Comparison of ENCODE assay signal across 18 mouse cellular contexts in the genomic region with DNA sequence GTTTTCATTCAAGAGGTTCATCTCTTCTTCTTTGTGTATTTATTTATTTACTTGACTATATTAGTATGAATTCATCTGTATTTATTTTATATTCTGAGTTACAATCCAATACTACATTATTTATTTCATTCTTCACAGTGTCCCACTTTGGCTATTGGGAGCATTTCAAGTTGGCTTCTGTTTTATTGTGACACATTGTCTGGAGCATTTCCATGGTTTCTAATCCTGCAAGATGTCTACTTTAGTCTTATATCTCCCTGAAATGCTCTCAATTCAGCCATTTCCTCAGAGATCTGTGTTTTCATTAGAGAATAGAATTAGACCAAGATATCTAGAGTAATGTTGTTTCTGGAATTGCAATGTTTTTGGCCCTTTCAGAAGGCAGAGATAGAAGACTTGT.
DNase-seq lines count a peak whose midpoint lies in the region; ATAC-seq lines count a peak whose summit lies in the region.
"Had no signal": no experiment of that assay in that cellular context is flagged by ENCODE, and none has a peak within 500 bp of the region (broad histone marks: within the 10 kb centered on the region; RNA-seq: fewer than 3 reads in every experiment).

No protein-coding gene starts in this region.

- DNase-seq in cerebellum, postnatal 4 days (ENCODE audit: low spot score in 2 of 2): no peak
- DNase-seq in cerebellum, adult 11 months: peak; percentile 16
- peak; percentile 74 for DNase-seq in cerebellum, adult 9-10 months
- no peak for DNase-seq in left cerebral cortex, adult 8-10 months (ENCODE audit: low spot score in 2 of 2)
- no peak for DNase-seq in kidney, postnatal 4 days
- no peak for DNase-seq in left cerebral cortex, adult 18-20 months (ENCODE audit: low spot score in 2 of 2)
- DNase-seq: adrenal gland, postnatal 14 days; B cell, adult 2 months; gastrocnemius, postnatal 36 days; heart, adult 18-20 months; heart, postnatal 4 days; kidney, adult 8-10 months had no signal

- ATAC-seq in cerebellum, adult (ENCODE audit: insufficient number of reproducible peaks, low FRiP score, low TSS enrichment): peak; percentile 71
- ATAC-seq: CD4-positive, CD25-positive, alpha-beta regulatory T cell, adult 4 months; forebrain, embryonic 16.5 days; hindbrain, embryonic 16.5 days; inflammation-experienced regulatory T-cells, adult 6 months; intestine, postnatal 0 days had no signal

Comparison
In these comparisons a context has a peak if more than half of its experiments do, and no peak if none do; other contexts are left out.
1. DNase-seq: peak in cerebellum, adult 11 months (single experiment) and cerebellum, adult 9-10 months (single experiment); none in cerebellum, postnatal 4 days (0 of 2), left cerebral cortex, adult 8-10 months (0 of 2), kidney, postnatal 4 days (0 of 2) and left cerebral cortex, adult 18-20 months (0 of 2).